13 mouse cellular contexts compared by ENCODE assay signal in the genomic region with DNA sequence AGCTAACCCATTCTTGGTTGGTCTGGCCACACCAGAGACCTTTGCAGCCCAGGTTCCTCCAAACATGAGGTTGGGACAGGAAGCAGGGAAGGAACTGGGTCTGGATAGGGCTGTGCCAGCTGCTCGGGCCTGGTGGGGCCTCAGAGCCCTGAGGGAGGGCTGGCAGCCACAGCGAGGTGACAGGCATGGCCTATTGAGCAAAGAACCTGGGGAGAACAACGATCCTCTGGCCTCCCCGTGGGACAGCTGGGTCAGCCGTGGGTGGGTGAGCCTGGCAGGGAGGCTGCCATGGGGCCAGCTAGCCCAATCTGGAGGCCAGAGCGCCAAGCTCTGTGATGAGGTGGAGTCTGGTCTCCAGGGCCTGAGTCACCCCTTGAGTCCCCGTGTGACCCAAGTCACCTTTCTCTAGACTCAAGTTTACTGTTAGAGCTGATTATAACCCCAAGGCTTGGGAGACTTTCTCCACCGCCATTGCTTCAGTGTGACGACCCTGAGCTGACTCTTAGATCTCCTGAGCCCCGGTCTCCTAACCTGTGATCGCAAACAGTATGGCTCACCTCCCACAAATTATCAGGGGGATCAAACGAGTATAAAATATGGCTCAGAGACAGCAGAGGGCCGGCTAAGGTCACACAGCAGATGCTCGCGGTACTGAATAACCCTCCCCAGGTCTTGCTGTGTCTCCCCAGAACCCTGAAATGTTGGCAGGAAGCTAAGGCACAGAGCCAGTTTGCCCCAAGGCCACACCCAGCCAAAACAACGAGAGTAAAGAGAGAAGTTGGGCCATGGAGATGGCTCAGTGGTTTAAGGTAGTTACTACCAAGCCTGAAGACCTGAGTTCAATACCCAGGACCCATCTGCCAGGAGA. TPM values are rescaled to one million over a fixed set of nuclear protein-coding genes. Genes with fewer than 3 reads are reported as not detected.
A peak's percentile ranks its signal among the peaks of the same experiment; 100 is the strongest.
DNase-seq lines count a peak whose midpoint lies in the region; ATAC-seq and TF ChIP-seq lines count a peak whose summit lies in the region.
"Had no signal": no experiment of that assay in that cellular context is flagged by ENCODE, and none has a peak within 500 bp of the region (broad histone marks: within the 10 kb centered on the region; RNA-seq: fewer than 3 reads in every experiment).

No protein-coding gene starts in this region.

- peaks cover 3% of the 10 kb centered on the region; the same call in 1 of the 2 replicates for H3K27me3 ChIP-seq in liver, postnatal 0 days (ENCODE audit: insufficient read depth, low read length)
- H3K27me3 ChIP-seq in liver, embryonic 11.5 days (replicated peaks; ENCODE audit: control insufficient read depth, insufficient read depth, low read length) = peaks cover 6% of the 10 kb centered on the region

- H3K4me2 ChIP-seq in liver, postnatal 0 days (ENCODE audit: low read depth, low read length) = no peak overlapping the region
- no peak overlapping the region for H3K4me2 ChIP-seq in liver, embryonic 11.5 days
- H3K4me2 ChIP-seq: forebrain, embryonic 12.5 days; hindbrain, embryonic 14.5 days; midbrain, embryonic 15.5 days; neural tube, embryonic 13.5 days had no signal

- no peak for TF ChIP-seq CTCF in liver, postnatal 0 days (IDR thresholded peaks at IDR 0.05; ENCODE audit: low read depth)

- peak overlapping the region; percentile 99 for H3K27ac ChIP-seq in liver, postnatal 0 days (ENCODE audit: low read depth)
- H3K27ac ChIP-seq in liver, embryonic 11.5 days (ENCODE audit: low read depth, low read length) = no peak overlapping the region
- H3K27ac ChIP-seq: forebrain, embryonic 12.5 days; hindbrain, embryonic 14.5 days; midbrain, embryonic 15.5 days; neural tube, embryonic 13.5 days had no signal

- H3K4me3 ChIP-seq in liver, postnatal 0 days (ENCODE audit: low read depth, low read length) = no peak overlapping the region
- no peak overlapping the region for H3K4me3 ChIP-seq in liver, embryonic 11.5 days (ENCODE audit: low read depth, low read length)
- H3K4me3 ChIP-seq: forebrain, embryonic 12.5 days; midbrain, embryonic 15.5 days; neural tube, embryonic 13.5 days had no signal

- no peak for DNase-seq in liver, postnatal 0 days
- no peak for DNase-seq in liver, embryonic 11.5 days (ENCODE audit: low spot score)
- peak; percentile 33 to 41 for DNase-seq in B cell, adult 2 months
- peak; percentile 80 for DNase-seq in adrenal gland, adult 8-10 months
- no peak for DNase-seq in embryo, embryonic 10.5 days (ENCODE audit: low spot score)
- no peak for DNase-seq in kidney, adult 9 months
- DNase-seq: kidney, postnatal 25 days had no signal

- peak overlapping the region; percentile 34 for H3K9ac ChIP-seq in liver, postnatal 0 days (replicated peaks)
- H3K9ac ChIP-seq in liver, embryonic 11.5 days (ENCODE audit: low read depth, low read length) = no peak overlapping the region
- H3K9ac ChIP-seq: forebrain, embryonic 12.5 days; hindbrain, embryonic 14.5 days; midbrain, embryonic 15.5 days; neural tube, embryonic 13.5 days had no signal

- no peak for ATAC-seq in liver, postnatal 0 days
- ATAC-seq in liver, embryonic 11.5 days (replicated peaks; ENCODE audit: low FRiP score) = no peak
- peak; percentile 24 to 34; a peak in 3 of 4 replicates for ATAC-seq in hematopoietic stem cell, adult 5-6 weeks (replicated peaks in 1 of 2; ENCODE audit: insufficient read depth in 1 of 2, low FRiP score in 2 of 2, low TSS enrichment in 1 of 2, low read depth in 1 of 2, poor library complexity in 2 of 2, severe bottlenecking in 2 of 2)
- ATAC-seq: midbrain, embryonic 15.5 days had no signal

- WGBS in liver, postnatal 0 days (ENCODE audit: insufficient replicate concordance) = 55% methylated on average over 16 of the region's 16 CpGs
- WGBS in liver, embryonic 11.5 days = 73% methylated on average over 16 of the region's 16 CpGs

- H3K9me3 ChIP-seq in liver, postnatal 0 days (ENCODE audit: low read length) = no peaks in the 10 kb centered on the region
- no peaks in the 10 kb centered on the region for H3K9me3 ChIP-seq in liver, embryonic 11.5 days (ENCODE audit: control insufficient read depth, low read length)
- H3K9me3 ChIP-seq: forebrain, embryonic 12.5 days; midbrain, embryonic 15.5 days; neural tube, embryonic 13.5 days had no signal

- 0 out of 2 replicates have a peak, but pooled peaks cover 4% of the 10 kb centered on the region for H3K36me3 ChIP-seq in liver, postnatal 0 days (replicated peaks; ENCODE audit: insufficient read depth, low read length)
- H3K36me3 ChIP-seq in liver, embryonic 11.5 days (ENCODE audit: control insufficient read depth, insufficient read depth, low read length) = no peaks in the 10 kb centered on the region
- H3K36me3 ChIP-seq: forebrain, embryonic 12.5 days; midbrain, embryonic 15.5 days; neural tube, embryonic 13.5 days had no signal

- no peak for TF ChIP-seq EP300 in liver, postnatal 0 days (IDR thresholded peaks at IDR 0.05; ENCODE audit: low read depth)

- H3K4me1 ChIP-seq in liver, postnatal 0 days (ENCODE audit: insufficient read depth) = peaks cover 16% of the 10 kb centered on the region
- H3K4me1 ChIP-seq in liver, embryonic 11.5 days (replicated peaks; ENCODE audit: control insufficient read depth, insufficient read depth, low read length) = peaks cover 31% of the 10 kb centered on the region

RNA-seq across cellular contexts. Expression of gene Cebpb, which starts 2.1 kb away (rescaled TPM):
- 27.5 and 43.6 TPM in 2 replicates for polyA plus RNA-seq in liver, postnatal 0 days (2015; fragmentation: Nextera tagmentation; extraction: Ambion mirVana)
- polyA plus RNA-seq in liver, embryonic 11.5 days (2014; fragmentation: Nextera tagmentation; extraction: Ambion mirVana) = 13.9 and 14.4 TPM in 2 replicates
- total RNA-seq in adrenal gland, adult 8-10 months (2022) = 100 to 1,000 TPM in 3 of 4 experiments, 10 to 100 TPM in 1; 91.8 to 623 (median 239) TPM
- 15.5 and 20.1 TPM in 2 replicates for total RNA-seq in hematopoietic stem cell, adult 5-6 weeks (2017)

RNA-seq across cellular contexts. Expression of gene Tmem189, which starts 3.0 kb away (rescaled TPM):
- 9.8 and 10.1 TPM in 2 replicates for polyA plus RNA-seq in liver, postnatal 0 days (2015; fragmentation: Nextera tagmentation; extraction: Ambion mirVana)
- polyA plus RNA-seq in liver, embryonic 11.5 days (2014; fragmentation: Nextera tagmentation; extraction: Ambion mirVana) = 30.5 and 32.6 TPM in 2 replicates
- total RNA-seq in adrenal gland, adult 8-10 months (2022) = 10 to 100 TPM; 25.5 to 32.1 (median 28.5) TPM
- 22.6 and 32.3 TPM in 2 replicates for total RNA-seq in hematopoietic stem cell, adult 5-6 weeks (2017)

RNA-seq across cellular contexts. Expression of gene Gm20431, which starts 25.3 kb away (rescaled TPM):
- polyA plus RNA-seq in liver, postnatal 0 days (2015; fragmentation: Nextera tagmentation; extraction: Ambion mirVana) = 1.7 and 2.4 TPM in 2 replicates
- 3.8 and 4.9 TPM in 2 replicates for polyA plus RNA-seq in liver, embryonic 11.5 days (2014; fragmentation: Nextera tagmentation; extraction: Ambion mirVana)
- 10 to 100 TPM; 19.9 to 23.9 (median 22.1) TPM for total RNA-seq in adrenal gland, adult 8-10 months (2022)
- not detected in 2 replicates for total RNA-seq in hematopoietic stem cell, adult 5-6 weeks (2017)
- polyA plus RNA-seq: liver, embryonic 16.5 days had no signal

RNA-seq across cellular contexts. Expression of gene Ube2v1, which starts 54.7 kb away (rescaled TPM):
- polyA plus RNA-seq in liver, postnatal 0 days (2015; fragmentation: Nextera tagmentation; extraction: Ambion mirVana) = 122 TPM in 2 replicates
- polyA plus RNA-seq in liver, embryonic 11.5 days (2014; fragmentation: Nextera tagmentation; extraction: Ambion mirVana) = 304 and 308 TPM in 2 replicates
- 100 to 1,000 TPM; 175 to 197 (median 191) TPM for total RNA-seq in adrenal gland, adult 8-10 months (2022)
- 44.9 and 64.5 TPM in 2 replicates for total RNA-seq in hematopoietic stem cell, adult 5-6 weeks (2017)

Comparison
In these comparisons a context has a peak if more than half of its experiments do, and no peak if none do; other contexts are left out.
1. ATAC-seq: peak in hematopoietic stem cell, adult 5-6 weeks (2 of 2); none in liver, postnatal 0 days (single experiment) and liver, embryonic 11.5 days (single experiment).
2. DNase-seq: peak in B cell, adult 2 months (2 of 2) and adrenal gland, adult 8-10 months (single experiment); none in liver, postnatal 0 days (single experiment), liver, embryonic 11.5 days (single experiment), embryo, embryonic 10.5 days (single experiment) and kidney, adult 9 months (single experiment).
3. RNA of gene Gm20431, which starts 25.3 kb away (total RNA-seq): 19.9 to 23.9 TPM in adrenal gland, adult 8-10 months; not detected in hematopoietic stem cell, adult 5-6 weeks; every median in the first group is over 10 times any median in the second.